Mouse (Mus musculus): ENCODE results near the gene Pkd1l3.

Pkd1l3 gene

DNA sequence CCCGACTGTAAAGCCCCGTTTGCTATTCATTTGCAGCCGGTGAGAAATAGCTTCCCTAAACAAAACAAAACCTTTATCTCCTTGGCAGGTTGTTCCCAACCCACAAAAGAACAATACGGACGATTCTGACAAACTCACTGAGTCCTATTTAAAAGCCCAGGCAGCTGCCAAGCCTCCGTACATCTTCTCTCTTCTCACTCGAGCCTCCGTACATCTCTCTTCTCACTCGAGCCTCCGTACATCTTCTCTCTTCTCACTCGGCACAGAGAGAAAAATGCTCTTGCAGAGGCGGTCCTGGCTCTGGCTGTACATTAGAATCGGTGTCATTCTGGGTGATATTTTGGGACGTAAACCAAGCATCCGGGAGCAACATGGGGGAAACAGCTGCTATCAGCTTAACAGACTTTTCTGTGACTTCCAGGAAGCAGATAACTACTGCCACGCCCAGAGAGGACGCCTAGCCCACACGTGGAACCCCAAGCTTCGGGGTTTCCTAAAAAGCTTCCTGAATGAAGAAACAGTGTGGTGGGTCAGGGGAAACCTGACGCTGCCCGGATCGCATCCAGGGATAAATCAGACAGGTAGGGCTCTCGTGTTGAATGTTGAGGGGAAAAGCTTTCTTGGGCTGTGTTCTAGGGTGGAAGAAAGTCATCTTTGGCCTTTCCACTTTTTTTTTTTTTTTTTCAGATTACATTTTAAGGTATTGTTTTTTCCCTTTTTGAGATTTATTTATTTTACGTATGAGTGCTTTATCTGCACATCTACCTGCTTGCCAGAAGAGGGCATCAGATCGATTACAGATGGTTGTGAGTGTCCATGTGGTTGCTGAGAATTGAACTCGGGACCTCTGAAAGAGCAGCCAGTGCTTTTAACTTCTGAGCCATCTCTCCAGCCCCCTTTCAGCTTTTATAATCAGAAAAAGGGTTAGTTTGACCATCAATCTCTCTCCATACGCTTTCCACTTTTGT lies at the start of gene Pkd1l3:
TSS of gene Pkd1l3 (plus strand) at position 275 of the 968 bp plus-strand sequence.
- peak in 1 of 2 experiments; percentile 10 for DNase-seq (ENCODE audit: low spot score in 2 of 2)

DNA sequence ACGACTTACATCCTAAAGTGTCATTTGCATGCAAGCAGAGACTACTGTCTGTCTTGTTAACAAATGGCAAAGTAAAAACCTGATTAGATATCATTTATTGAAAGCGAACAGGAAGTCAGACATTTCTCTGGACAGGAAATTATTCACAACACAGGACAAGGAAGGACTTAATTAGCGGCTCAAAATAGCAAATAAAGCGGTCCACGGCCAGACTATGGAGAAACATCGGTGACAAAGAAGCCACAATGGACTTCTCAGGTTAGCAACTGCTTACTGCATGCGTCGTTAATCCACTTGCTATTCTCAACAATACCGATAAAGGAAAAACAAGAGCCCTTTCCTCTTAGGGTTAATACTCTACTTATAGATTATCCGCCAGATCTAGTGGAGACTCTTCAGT lies 49.6 kb upstream of the Pkd1l3 start:
- DNase-seq (ENCODE audit: low spot score in 2 of 2) = no peak

GRCm38 (mm10) chr8:109565498-109566333 lies 48.6 kb upstream of the Pkd1l3 start, which contains the start of the genes Dhx38 and Txnl4b:
Dhx38 (minus strand) TSS chr8:109565861.
Txnl4b (plus strand) TSS chr8:109565892.
- DNase-seq (ENCODE audit: low spot score in 2 of 2) = peak; percentile 99

DNA sequence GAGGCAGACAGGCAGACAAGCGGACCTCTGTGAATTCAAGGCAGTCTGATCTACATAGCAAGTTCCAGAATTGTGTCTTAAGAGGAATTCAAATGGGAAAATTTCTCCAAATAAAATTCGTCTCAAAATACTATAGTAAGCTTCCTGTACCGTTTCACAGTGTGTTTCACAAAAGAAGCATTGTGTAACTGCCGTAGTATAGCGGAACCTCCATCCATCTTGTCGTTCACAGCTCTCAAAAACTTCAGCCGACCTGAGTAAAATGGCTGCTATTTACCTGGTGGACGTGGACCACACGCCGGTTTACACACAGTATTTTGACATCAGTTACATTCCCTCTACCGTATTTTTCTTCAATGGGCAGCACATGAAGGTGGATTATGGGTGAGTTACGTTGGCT lies 43.2 kb upstream of the Pkd1l3 start:
- no peak for DNase-seq (ENCODE audit: low spot score in 2 of 2)

DNA sequence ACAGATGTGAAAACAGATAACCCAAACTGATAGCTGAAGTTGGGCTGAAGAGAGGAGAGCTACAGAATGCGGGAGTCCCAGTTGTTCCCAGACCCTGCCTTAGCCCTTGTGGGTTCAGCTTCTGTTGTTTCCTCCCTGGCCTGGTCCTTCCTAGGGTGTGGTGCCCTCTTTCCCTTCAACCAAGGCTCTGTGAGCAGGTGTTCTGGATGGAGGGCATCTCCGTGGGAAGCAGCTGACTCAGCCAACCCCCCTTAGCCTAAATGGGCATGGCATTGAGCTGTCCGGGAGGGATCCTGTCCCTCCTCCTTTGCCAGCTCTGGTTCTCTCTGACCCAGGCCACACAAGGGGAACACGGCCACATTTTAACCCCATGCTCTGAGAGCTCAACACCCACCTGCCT lies 38.0 kb upstream of the Pkd1l3 start:
- no peak for DNase-seq (ENCODE audit: low spot score in 2 of 2)

DNA sequence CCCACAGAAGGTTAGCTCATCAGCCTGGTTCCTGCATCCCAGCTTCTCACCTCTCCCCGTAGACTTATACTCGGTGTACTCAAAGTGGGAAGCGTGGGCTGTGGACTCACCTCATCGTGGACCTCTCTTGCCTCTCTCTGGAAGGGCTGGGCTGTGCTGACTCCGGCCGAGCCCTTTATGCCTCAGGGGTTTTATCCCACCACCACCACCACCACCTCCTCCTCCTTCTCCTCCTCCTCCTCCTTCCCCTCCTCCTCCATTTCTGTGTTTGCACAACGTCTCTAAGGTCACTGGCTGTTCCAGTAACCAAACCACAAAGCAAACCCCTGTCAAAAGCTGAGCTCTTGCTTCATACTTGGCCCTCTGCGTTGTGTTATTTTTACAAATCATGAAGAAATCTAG lies 35.4 kb upstream of the Pkd1l3 start, which contains the start of gene Hp:
TSS of gene Hp (minus strand) at position 273 of the 402 bp plus-strand sequence.
- no peak for DNase-seq (ENCODE audit: low spot score in 2 of 2)

DNA sequence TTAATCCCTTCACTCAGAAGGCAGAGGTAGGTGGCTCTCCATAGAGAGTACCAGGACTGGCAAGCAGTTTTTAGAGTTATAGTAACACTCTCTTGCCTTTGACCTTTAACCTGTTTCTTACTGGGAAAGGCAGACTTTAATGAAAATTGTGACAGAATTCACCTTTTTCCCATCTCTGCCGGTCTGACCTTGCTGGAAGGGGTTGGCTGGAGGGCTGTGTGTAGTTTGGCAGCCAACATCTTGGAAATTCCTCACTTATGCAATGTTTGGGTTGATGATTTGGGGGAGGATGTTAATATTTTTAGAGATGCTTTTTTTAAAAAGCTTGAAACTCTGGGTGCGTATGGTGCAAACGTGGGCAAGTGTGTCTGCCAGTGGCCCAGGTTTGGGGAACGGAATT lies 30.0 kb upstream of the Pkd1l3 start:
- no peak for DNase-seq (ENCODE audit: low spot score in 2 of 2)

GRCm38 (mm10) chr8:109584830-109585229 lies 29.5 kb upstream of the Pkd1l3 start:
- DNase-seq (ENCODE audit: low spot score in 2 of 2) = no peak

DNA sequence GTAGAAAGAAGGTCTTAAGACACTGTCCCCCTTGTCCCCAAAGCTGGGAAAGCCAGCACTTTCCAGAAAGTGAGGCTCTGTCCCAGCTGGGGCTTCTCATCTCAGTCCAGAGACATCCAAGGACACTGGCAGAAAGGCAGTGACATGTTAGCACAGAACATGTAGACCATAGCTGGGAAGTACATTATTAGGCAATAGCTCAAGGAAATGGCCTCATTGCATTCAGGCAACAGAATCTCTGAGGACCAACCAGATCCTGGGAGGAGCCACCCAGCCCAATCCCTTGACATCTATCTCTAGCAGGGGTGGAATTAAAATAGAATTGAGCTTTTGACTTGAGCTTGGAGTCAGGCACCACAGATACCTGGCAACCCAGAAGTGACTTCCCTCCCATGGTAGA lies 28.7 kb upstream of the Pkd1l3 start:
- no peak for DNase-seq (ENCODE audit: low spot score in 2 of 2)

- no peak for DNase-seq (ENCODE audit: low spot score in 2 of 2)
Observed at GRCm38 (mm10) chr8:109586972-109587504, 27.3 kb upstream of the Pkd1l3 start.

GRCm38 (mm10) chr8:109590901-109591300 lies 23.4 kb upstream of the Pkd1l3 start:
- DNase-seq (ENCODE audit: low spot score in 2 of 2) = no peak

DNA sequence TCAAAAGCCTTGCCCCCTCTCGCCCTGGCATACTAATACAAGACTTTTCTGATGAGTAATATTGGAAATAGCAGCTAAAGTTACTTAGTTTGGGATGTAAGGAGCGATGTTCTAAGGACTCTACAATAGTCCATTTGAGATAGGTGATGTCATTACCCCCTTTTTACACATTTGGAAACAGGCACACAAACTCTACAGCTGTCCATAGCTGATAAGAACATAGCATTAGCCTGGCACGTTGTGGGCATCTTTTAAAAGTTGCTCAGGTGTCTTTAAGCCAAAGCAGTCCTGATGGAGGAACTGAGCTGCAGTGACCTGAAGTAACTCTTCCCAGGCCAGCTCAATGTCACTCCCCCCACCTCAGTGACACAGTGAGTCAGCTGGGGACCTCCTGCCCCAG lies 22.9 kb upstream of the Pkd1l3 start:
- no peak for DNase-seq (ENCODE audit: low spot score in 2 of 2)

DNA sequence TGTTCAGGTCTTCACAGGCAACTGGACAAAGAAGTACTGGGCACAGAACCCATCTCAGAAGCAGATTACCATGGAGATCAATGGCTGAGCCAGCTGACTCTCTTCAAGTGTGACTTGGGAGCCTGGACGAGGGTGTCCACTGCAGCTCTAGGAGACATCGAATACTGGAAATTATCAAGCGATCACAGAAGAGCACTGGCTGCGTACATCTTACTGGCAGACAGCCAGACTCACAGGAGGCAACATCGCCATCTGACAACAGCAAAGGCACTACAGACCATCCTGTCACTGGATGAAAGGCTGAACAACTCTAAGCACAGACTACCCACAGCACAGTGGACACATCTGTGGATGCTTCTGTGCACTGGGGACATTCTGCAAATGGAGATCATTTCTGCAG lies 22.2 kb upstream of the Pkd1l3 start:
- no peak for DNase-seq (ENCODE audit: low spot score in 2 of 2)

DNA sequence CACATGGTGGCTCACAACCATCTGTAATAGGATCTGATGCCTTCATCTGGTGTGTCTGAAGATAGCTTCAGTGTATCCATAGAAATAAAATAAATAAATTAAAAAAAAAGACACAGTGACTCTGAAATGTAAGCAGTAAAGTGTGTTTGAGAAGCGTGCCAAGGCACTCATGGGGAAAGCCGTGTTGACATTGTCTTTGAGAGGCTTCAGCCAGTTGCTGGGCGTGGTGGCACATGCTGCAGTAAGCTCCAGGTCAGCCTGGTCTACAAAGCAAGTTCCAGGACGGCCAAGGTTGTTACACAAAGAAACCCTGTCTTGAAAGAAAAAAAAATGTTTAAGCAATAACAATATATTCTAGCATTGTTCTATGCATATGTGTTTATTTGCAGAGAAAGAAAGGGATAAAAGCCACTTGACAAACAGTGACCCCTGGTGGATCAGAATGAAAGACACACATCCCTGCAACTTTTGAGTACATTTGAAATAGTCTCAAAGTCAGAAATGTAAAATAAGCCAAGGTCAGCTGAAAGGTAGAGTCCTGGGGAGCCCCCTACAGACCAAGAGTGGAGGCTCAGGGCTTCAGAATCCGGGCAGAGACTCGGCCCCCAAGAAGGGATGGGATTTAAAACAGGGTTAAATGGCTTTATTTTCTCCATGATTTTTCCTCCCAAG lies 21.1 kb upstream of the Pkd1l3 start:
- DNase-seq (ENCODE audit: low spot score in 2 of 2) = no peak

- DNase-seq (ENCODE audit: low spot score in 2 of 2) = no peak
Observed at GRCm38 (mm10) chr8:109595854-109596253, 18.5 kb upstream of the Pkd1l3 start.

- peak in 1 of 2 experiments; percentile 7 for DNase-seq (ENCODE audit: low spot score in 2 of 2)
Observed at GRCm38 (mm10) chr8:109606725-109607124, 7.6 kb upstream of the Pkd1l3 start.

- no peak for DNase-seq (ENCODE audit: low spot score in 2 of 2)
Observed at GRCm38 (mm10) chr8:109607650-109608049, 6.7 kb upstream of the Pkd1l3 start.

- DNase-seq (ENCODE audit: low spot score in 2 of 2) = peak; percentile 95 to 98
Observed at GRCm38 (mm10) chr8:109608271-109609152, 5.8 kb upstream of the Pkd1l3 start, which contains the start of gene Dhodh. Dhodh (minus strand) TSS chr8:109608673.

GRCm38 (mm10) chr8:109609153-109609502 lies 5.2 kb upstream of the Pkd1l3 start:
- DNase-seq (ENCODE audit: low spot score in 2 of 2) = no peak

DNA sequence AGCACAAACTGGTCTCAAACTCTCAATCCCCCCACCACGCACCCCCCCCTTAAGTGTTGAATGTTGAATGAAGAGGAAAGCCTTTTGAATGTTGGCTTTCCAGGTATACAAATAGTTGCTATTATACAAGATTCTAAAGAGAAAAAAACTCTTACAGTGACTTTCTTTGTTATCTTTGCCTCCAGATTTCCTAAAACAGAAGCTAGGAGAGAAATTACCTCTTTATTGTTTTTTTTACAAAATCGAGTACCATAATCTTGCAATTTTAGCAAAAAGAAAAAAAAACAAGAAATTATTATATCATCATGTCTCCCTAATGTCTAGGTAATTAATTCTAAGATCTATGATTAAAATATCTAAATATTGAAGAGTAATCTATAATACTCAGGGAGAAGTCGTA lies 1.3 kb downstream of the Pkd1l3 start:
- DNase-seq (ENCODE audit: low spot score in 2 of 2) = no peak

Data from right cerebral cortex, postnatal 36 days (tissue).